Mouse (Mus musculus) E14TG2a.4 (cell line): ENCODE results near the gene Gpat2.
A peak's percentile ranks its signal among the peaks of the same experiment; 100 is the strongest.

Experiments used
- H3K27me3 ChIP-seq: 2 replicates; pipeline ENCODE4 v1.6.1; 2014; ENCODE audit warnings: low read length, control low read depth; ENCODE audit not compliant: insufficient read depth
- H3K36me3 ChIP-seq: 2 replicates; pipeline ENCODE4 v1.6.1; 2014; ENCODE audit warnings: low read length, control low read depth; ENCODE audit not compliant: insufficient read depth
- H3K4me1 ChIP-seq: replicated peaks from 2 replicates; pipeline ENCODE4 v1.6.1; 2014; ENCODE audit warnings: low read depth, low read length, control low read depth
- H3K4me3 ChIP-seq: replicated peaks from 2 replicates; pipeline ENCODE4 v1.5.1; 2014; ENCODE audit warnings: mild to moderate bottlenecking, low read length
- H3K9me3 ChIP-seq: 2 replicates; pipeline ENCODE4 v1.6.1; 2014; ENCODE audit warnings: low read length, control low read depth
- CTCF ChIP-seq: conservative IDR thresholded peaks from 2 replicates; pipeline ENCODE4 v1.5.1; 2014; ENCODE audit warnings: low read length
- NANOG ChIP-seq: IDR thresholded peaks from 2 replicates; pipeline ENCODE4 v1.6.1; 2014; ENCODE audit warnings: borderline replicate concordance, low read length, mixed read lengths
- POU5F1 ChIP-seq: IDR thresholded peaks from 2 replicates; pipeline ENCODE4 v1.6.1; 2014; ENCODE audit warnings: low read length, borderline replicate concordance

Gpat2 gene

DNA sequence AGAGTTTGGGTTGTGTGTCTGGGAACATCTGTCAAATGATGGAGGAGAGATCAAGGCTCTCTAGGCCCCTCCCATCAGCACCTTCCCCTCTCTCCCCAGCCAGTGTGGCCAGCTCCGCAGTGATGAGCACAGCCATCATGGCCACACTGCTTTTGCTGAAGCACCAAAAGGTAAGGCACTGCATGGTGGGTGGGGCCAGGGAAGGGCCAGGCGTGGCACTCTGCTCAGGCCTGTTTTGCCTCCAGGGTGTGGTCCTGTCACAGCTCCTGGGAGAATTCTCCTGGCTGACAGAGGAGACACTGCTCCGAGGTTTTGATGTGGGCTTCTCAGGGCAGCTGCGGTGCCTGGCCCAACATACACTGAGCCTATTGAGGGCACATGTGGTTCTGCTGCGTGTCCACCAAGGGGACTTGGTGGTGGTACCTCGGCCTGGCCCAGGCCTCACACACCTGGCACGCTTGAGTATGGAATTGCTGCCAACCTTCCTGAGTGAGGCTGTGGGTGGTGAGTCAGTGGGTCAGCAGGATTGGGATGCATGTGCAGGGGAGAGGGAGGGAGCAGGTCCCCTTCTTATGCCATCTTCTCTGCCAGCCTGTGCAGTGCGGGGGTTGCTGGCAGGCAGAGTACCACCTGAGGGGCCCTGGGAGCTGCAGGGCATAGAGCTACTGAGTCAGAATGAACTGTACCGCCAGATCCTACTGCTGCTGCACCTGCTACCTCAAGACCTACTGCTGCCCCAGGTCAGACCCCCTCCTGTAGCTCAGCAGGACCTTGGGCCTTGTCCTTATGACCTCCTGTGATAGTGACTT, 8.7 kb downstream of the Gpat2 start:
- Histone ChIP-seq H3K4me3 (no peak overlapping the region), H3K27me3 (no peaks in the 10 kb centered on the region), H3K36me3 (peaks cover 96% of the 10 kb centered on the region)

DNA sequence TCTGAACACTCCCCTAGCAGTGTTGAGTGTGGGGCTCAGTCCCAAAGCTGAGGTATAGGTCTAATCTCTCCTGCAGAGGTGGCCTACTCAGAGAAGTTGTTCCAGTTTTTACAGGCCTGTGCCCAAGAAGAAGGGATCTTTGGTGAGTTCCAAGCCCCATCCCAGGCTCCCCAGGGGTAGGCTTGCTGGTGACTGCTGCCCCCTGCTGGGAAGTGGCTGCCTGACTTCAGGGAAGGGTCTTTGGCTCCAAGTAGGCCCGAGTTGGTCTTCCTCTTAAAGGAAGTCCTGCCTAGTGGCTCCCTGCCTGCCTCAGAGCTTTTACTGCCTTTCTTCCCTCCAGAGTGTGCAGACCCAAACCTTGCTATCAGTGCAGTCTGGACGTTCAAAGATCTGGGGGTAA, 10.1 kb downstream of the Gpat2 start:
- no peak overlapping the region for H3K4me3 ChIP-seq
- no peak for TF ChIP-seq POU5F1
- peak; percentile 34; the same call in 1 of the 2 replicates for TF ChIP-seq CTCF
- no peak for TF ChIP-seq NANOG
- peaks cover 19% of the 10 kb centered on the region for H3K4me1 ChIP-seq
- H3K9me3 ChIP-seq: no peaks in the 10 kb centered on the region
- no peaks in the 10 kb centered on the region for H3K27me3 ChIP-seq
- H3K36me3 ChIP-seq: peaks cover 99% of the 10 kb centered on the region

More for the DNA sequence above, 8.7 kb downstream of the Gpat2 start:
- no peaks in the 10 kb centered on the region for H3K9me3 ChIP-seq
- TF ChIP-seq POU5F1: no peak
- no peak for TF ChIP-seq CTCF
- no peak for TF ChIP-seq NANOG
- H3K4me1 ChIP-seq: peaks cover 19% of the 10 kb centered on the region

DNA sequence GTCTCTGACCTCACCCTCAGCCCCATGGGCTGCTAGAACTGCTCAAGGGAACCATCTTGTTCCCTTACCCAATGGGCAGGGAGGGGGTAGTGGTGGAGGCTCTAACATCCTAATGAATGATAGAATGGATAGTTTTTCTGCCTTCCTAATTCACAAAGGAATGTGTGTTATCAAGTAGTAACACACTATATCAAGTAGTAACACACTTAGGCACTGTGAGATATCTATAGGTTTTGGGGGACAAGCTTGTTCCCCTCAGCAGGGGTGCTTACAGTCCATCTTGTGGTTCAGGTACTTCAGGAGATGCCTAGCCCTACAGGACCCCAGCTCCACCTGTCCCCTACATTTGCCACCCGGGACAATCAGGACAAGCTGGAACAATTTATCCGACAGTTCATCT, 10.6 kb downstream of the Gpat2 start:
- Histone ChIP-seq H3K36me3 (peaks cover 99% of the 10 kb centered on the region), H3K4me1 (peaks cover 19% of the 10 kb centered on the region), H3K27me3 (no peaks in the 10 kb centered on the region), H3K4me3 (no peak overlapping the region), H3K9me3 (no peaks in the 10 kb centered on the region)
- TF ChIP-seq CTCF: no peak

DNA sequence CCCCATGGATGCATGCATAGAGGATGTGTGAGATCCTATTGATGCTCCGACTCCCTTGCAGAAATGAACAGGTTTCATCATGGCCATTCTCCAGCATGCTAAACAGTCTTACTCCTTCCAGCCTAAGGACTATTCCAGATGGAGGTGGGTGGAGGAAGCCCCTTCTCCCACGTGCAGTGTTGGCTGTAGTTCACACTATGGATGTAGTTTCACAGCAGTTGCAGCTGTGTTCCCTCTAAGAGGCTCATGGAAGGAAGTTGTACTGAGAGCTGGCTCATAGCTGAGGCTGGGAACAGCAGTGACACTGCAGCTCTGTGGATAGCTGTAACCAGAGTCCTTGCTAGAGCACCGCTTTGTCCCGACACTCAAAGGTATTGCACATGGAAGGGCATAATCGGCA, 12.7 kb downstream of the Gpat2 start:
- peaks cover 99% of the 10 kb centered on the region for H3K36me3 ChIP-seq
- TF ChIP-seq POU5F1 (no peak), CTCF (no peak), NANOG (no peak)
- no peak overlapping the region for H3K4me3 ChIP-seq
- H3K9me3 ChIP-seq: no peaks in the 10 kb centered on the region
- H3K27me3 ChIP-seq: no peaks in the 10 kb centered on the region
- H3K4me1 ChIP-seq: peaks cover 19% of the 10 kb centered on the region

DNA sequence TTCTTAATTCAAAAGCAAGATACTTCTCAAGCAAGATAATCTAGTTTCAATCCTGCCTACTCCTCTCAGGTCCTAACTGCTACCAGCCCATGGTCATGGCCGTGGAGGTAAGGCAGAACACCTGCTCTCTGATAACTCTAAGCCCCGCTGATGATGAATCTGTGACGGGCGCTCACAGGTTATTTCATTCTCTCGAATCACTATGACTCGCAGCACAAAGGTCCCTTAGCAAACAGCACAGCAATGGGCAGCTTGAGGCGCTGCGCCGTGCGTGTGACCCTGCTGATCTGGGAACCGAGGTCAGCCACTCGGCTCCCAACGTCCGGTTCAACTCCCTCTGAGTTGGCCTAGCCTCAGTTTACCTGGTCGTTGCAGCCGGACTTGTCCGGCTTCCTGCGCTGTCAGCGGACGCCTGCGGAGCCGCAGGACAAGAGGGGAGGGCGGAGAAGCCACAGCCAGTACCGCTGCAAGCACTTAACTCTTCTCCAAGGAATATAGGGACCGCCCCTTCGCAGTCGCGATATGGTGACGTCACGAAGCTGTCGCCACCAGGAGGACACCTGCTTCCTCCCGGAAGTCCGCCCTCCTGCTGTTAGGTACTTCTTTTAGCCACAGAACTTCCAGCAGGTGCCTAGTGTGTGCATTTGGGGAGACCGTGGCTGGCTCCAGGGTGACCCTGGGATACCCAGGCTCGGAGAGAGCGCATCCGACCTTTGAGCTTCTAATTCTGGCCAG, 19.2 kb downstream of the Gpat2 start, which contains the start of gene Fahd2a:
Gene Fahd2a, minus strand, starts transcription at position 511 of the 735 bp plus-strand sequence.
- Histone ChIP-seq H3K27me3 (no peaks in the 10 kb centered on the region), H3K4me3 (peak within 1 kb of the TSS; percentile 93), H3K36me3 (peaks cover 35% of the 10 kb centered on the region), H3K4me1 (peaks cover 20% of the 10 kb centered on the region), H3K9me3 (no peaks in the 10 kb centered on the region)
- TF ChIP-seq CTCF (no peak), NANOG (no peak), POU5F1 (no peak)

DNA sequence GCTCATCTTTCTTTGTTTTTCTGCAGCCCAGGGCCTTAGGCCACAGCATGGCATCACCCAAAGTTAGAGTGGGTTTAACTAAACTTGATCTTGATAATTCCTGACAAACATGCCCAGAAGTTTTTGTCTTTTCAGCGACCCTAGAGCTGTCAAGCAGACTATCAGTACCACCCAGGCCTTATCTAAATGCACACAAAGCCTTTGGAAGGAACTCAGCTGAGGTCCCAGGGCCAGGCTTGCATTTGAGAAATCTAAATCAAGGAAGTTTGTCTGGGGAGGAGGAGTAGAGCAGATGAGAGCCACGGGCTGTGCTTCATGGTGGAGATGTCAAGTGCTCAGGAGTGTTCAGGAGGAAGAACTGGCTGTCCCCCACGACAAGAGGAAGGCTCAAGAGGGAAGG, 21.8 kb downstream of the Gpat2 start:
- Histone ChIP-seq H3K4me3 (no peak overlapping the region), H3K4me1 (peaks cover 32% of the 10 kb centered on the region), H3K9me3 (no peaks in the 10 kb centered on the region), H3K27me3 (peaks cover 12% of the 10 kb centered on the region), H3K36me3 (peaks cover 9% of the 10 kb centered on the region)
- TF ChIP-seq CTCF: no peak
- no peak for TF ChIP-seq POU5F1
- no peak for TF ChIP-seq NANOG

DNA sequence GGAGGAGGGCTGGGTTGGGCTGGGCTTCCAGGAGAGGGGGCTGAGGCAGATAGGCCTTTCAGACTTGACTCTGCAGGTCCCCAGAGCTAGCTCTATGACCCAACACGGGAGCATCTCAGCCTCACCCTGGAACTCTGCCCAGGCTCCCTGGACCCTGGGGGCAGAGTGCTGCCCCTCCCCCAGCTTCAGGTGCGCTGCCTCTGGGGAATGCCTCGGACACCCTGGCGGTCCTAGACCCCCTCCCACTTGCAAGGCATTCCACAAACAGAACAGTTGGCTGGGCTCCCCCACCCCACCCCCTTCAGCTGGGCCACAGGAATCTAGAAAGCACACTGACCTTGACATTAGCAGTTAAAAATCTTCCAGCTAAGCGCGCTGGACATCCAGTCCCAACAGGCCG, 24.7 kb downstream of the Gpat2 start:
- Histone ChIP-seq H3K4me1 (peaks cover 20% of the 10 kb centered on the region), H3K27me3 (peaks cover 29% of the 10 kb centered on the region), H3K4me3 (no peak overlapping the region), H3K9me3 (no peaks in the 10 kb centered on the region), H3K36me3 (no peaks in the 10 kb centered on the region)
- TF ChIP-seq NANOG: no peak
- TF ChIP-seq POU5F1: no peak
- TF ChIP-seq CTCF: no peak

DNA sequence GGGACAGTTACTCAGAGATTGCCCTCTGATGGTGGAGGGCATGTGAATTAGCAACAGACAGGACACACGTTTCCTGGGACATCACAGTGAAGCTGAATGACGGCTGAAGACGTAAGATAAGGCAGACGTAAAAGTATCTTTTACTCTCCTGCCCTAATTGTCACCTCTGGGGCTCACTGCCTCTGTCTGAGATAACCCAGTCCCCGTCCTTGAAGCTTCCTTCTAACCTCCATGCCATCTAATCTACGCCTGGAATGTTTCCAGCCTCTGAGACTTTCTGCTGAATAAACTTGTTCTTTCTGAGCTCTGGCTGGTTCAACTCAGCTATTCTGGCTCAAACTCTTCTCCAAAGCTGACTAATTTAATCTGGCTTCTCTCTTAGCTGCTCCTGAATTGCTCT, 26.7 kb downstream of the Gpat2 start:
- H3K27me3 ChIP-seq: peaks cover 35% of the 10 kb centered on the region
- TF ChIP-seq POU5F1: no peak
- TF ChIP-seq NANOG: no peak
- no peak for TF ChIP-seq CTCF
- H3K36me3 ChIP-seq: no peaks in the 10 kb centered on the region
- H3K4me3 ChIP-seq: no peak overlapping the region
- H3K9me3 ChIP-seq: no peaks in the 10 kb centered on the region
- H3K4me1 ChIP-seq: peaks cover 16% of the 10 kb centered on the region

DNA sequence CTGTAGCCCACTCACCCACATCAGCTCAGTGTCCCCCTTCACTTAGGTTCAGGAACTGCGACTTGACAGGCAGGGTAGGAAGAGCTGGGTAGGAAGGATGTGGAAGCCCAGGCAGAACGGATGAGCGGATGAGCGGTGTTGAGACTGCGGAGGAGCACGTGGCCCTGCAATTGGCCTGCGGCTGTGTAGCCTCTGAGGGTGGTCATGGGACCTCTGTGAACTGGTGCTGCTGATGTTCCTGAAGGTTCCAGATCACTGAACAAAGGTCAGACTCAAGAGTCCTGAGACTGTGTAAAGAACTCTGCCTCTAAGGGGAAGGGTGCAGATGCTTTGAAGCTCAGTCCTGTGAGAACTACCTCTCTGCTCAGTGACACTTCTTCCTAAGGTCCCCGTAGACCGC, 28.1 kb downstream of the Gpat2 start:
- TF ChIP-seq CTCF: no peak
- peaks cover 16% of the 10 kb centered on the region for H3K4me1 ChIP-seq
- no peaks in the 10 kb centered on the region for H3K9me3 ChIP-seq
- peaks cover 35% of the 10 kb centered on the region for H3K27me3 ChIP-seq
- H3K4me3 ChIP-seq: no peak overlapping the region
- H3K36me3 ChIP-seq: no peaks in the 10 kb centered on the region
